Mouse (Mus musculus) c-Kit-positive CD71-positive TER-119-positive erythroid progenitor cells, embryonic 14.5 days (primary cell): ENCODE measurements around the gene Tmem92.

Experiments
- DNase-seq: peaks from one replicate; pipeline ENCODE4 v3.0.0-alpha.2; 2013; ENCODE audit warnings: low spot score

Tmem92 gene

DNA sequence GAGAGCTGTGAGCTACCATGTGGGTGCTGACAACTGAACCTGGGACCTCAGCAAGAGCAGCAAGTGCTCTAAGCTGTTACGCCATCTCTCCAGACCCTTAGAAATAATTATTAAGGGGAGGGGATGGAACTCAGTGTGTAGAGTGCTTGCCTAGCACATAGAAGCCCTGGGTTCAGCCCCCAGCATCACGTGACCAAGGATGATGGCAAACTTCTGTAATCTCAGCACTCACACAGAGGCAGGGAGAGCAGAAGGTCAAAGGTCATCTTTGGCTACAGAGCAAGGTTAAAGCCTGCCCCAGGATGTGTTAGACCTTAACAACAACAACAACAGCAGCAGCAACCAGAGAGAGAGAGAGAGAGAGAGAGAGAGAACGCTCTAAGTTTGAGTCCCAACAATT is 54.0 kb downstream of the Tmem92 start:
- no peak for DNase-seq

- no peak for DNase-seq
These were observed 55.2 kb downstream of the Tmem92 start for GRCm38 (mm10) chr11:94727306-94727705.
